Mouse (Mus musculus): ENCODE results near the gene Pigt.

The Pigt gene

DNA sequence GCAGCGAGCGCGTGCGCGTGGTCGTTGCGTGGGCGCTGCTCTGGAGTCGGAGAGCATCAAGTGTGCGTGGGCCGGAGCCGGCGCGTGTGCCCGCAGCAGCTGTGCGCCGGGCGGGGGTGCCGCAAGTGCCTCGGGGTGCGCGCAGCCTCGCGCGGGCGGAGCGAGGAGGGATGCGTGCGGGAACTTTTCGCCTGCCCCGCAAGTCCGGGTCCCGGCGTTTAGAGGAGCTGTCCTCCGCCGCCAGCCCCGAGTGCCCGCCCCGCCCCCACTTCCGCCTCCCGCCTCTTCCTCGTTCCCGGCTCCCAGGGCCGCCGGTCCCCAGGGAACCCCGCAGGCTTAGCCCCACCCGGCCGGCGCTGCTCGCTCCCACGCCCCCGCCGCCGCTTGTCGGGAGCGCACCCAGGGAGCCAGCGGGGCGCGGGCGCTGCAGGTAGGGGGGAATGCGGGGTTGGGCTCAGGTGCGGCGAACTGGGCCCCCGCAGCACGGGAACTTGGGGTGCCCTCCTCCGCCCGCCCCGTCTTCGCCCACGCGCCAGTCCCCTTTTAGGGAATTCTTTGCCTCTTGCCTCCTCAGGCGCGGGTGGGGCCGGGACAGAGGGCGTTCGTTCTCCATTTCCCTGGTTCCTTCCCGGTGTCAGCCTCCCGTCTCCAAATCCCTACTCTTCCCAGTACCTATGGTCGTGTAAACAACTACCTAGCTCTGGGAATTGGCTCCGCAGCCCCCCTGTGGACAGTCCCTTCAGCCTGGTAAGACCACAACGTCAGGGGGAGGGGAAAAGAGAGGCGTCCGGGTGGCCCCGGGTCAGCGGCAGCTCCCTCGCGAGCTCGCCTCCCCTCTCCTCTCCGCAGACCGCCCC is 10.8 kb upstream of the Pigt start:
- DNase-seq (ENCODE audit: low spot score in 2 of 2): peak; percentile 38 to 68

- no peak for DNase-seq (ENCODE audit: low spot score in 2 of 2)
These were observed 10.2 kb upstream of the Pigt start for GRCm38 (mm10) chr2:164487115-164487527.

DNA sequence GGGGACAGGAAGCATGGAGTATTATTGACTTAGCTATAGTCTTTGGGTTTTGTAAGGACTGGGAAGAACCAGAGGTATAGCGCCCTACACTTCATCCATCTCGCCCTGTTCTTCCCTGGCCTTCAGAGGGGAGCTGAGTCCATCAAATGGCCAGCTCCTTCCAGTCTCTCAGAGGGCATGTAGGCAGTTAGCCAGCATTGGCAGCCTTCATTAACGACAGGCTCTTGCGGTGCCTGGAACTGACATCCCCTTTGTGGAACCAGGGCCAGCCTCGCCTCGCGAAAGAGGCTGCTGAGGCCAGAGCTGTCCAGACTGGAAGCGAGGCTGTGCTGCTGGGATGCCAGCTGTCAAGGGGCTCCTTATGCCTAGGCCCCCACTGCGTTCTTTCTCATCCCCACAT is 9.5 kb upstream of the Pigt start:
- peak; percentile 31 to 37 for DNase-seq (ENCODE audit: low spot score in 2 of 2)

DNA sequence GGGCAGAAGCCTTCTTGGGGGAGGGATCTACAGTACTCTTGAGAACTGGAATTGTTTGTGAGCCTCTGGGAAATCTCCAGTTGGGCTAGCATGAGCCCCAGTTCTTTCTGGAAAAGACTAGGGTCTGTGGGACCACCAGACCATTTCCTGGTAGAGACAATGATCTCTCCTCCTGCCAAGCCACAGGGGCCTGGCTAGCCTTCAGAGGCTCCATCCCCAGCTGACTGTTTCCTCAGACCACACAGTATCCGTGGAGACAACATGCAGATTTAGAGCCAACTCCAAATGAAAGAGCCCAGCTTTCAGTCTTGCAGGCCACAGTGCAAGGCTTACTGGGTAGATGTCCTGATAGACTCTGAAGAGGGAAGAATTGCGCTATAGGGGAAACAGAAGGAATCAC is 3.2 kb upstream of the Pigt start:
- no peak for DNase-seq (ENCODE audit: low spot score in 2 of 2)

DNA sequence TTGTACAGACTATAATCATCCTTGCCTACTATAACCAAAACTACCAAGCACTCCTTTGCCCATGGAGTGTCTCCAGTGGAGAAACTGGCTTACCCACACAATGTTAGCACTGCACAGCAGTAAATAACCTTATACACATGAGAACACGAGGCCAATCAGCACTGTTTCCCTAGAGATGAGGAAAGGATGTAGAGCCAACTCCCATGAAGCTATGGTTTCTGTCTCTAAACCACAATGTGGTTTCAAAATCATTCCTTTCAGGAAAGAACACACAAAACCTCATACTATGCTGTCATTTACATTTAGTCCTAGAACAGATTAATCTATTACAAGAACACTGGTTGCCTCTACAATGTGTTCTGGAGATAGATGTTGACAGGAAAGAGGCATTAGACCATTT is 989 bp upstream of the Pigt start:
- DNase-seq (ENCODE audit: low spot score in 2 of 2): no peak

DNA sequence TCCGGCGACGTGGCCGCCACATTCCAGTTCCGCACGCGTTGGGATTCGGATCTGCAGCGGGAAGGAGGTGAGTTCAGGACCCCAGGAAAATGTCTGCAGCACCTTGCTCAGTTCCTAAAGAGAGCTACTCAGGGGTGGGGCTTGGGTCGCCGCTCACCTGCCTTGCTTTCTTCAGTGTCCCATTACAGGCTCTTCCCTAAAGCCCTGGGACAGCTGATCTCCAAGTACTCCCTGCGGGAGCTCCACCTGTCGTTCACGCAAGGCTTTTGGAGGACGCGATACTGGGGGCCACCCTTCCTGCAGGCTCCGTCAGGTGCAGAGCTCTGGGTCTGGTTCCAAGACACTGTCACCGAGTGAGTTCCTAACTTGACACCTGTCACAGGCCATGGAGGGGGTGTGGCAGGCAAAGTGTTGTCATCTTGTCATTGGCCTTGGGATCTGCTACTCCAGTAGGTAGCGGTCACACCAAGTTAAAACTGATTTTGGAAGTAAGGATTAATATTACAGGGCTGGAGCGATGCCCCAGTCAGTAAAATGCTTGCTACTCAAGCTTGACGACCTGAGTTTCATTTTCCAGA is 460 bp downstream of the Pigt start:
- no peak for DNase-seq (ENCODE audit: low spot score in 2 of 2)

GRCm38 (mm10) chr2:164499317-164499716 is 2.0 kb downstream of the Pigt start:
- DNase-seq (ENCODE audit: low spot score in 2 of 2): no peak

- DNase-seq (ENCODE audit: low spot score in 2 of 2): no peak
These were observed 3.2 kb downstream of the Pigt start for GRCm38 (mm10) chr2:164500511-164500910.

DNA sequence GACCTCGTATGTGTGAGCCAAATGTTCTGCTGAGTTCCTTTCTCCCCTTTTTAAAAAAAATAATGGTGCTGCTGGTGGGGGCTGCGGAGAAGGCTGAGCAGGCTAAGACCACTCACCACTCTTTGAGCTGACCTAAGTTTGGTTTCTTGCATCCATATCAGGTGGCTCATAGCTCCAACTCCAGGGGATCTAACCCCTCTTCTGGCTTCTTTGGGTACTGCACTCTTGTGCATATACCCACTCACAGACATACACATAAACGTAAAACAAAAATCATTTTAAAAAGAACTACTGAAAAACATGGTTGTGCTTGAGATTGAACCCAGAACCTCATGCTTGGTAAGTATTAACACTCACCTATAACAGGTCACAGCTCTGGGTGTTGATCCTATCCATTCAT is 7.6 kb downstream of the Pigt start:
- DNase-seq (ENCODE audit: low spot score in 2 of 2): no peak

DNA sequence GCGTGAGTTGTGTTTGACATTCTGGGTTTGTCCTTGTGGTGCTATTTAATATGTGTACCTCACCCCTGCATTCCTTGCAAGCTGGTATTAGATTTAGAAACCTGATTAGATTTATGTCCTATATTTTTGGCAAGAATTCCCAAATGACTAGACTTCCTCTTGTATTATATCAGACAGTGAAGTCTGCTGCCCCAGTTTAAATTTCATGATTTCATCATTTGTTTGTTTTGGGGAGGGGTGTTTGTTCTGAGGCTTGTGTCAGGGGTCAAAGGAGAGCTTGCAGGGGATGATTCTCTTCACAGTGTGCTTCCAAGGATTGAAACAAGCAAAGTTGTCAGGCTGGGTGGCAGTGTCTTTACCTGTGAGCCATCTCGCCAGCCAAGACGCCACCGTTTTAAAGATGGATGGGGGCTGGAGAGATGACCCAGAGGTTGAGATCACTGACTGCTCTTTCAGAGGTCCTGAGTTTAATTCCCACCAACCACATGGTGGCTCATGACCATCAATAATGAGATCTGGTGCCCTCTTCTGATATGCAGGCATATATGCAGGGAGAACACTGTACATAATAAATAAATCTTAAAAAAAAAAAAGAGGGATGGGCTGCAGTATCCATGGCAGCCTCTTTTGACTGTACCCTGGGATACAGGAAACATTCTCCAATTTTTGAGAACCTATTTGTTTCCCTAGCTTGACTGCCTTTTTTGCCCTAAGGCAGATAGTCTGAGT is 8.5 kb downstream of the Pigt start:
- no peak for DNase-seq (ENCODE audit: low spot score in 2 of 2)

GRCm38 (mm10) chr2:164507811-164508210 is 10.5 kb downstream of the Pigt start:
- DNase-seq (ENCODE audit: low spot score in 2 of 2): no peak

- DNase-seq (ENCODE audit: low spot score in 2 of 2): no peak
These were observed 13.4 kb downstream of the Pigt start for GRCm38 (mm10) chr2:164510621-164511190.

DNA sequence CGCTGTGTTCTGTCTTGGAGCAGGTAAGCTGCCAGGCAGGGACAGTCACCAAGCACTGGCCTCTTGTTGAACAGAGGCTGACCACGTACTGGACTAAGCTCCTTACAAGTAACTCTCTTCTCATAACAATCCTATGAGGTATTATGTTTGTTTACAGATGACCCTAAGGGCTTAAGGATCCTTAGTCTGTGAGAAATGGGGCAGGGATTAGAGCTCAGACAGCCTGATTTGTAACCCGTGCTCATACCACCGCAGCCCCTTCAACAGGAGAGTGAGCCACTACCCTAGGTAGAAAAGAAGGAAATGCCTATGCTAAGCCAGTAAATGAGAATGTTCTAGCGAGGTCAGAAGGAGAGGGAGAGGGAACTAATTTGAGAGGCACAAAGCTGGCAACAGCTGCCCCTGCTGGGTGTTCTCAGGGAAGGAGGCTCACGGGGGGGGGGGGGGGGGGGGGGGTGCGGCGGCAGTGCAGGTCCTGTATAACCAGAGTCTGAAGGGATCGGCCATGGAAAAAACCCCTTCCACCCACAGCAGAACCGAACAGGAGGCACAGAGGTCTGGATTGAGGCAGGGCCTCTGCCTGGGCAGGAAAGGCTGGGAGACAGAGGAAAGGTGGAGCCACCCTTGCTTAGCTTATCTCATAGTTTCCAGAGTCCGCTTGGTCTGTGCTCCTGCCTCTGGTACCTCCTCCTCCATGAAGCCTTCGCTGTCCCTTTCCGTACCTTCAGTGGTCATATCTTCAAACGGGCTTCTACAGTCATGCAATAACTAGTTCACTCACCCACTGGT is 15.0 kb downstream of the Pigt start:
- no peak for DNase-seq (ENCODE audit: low spot score in 2 of 2)

GRCm38 (mm10) chr2:164513389-164513788 is 16.1 kb downstream of the Pigt start:
- DNase-seq (ENCODE audit: low spot score in 2 of 2): no peak

DNA sequence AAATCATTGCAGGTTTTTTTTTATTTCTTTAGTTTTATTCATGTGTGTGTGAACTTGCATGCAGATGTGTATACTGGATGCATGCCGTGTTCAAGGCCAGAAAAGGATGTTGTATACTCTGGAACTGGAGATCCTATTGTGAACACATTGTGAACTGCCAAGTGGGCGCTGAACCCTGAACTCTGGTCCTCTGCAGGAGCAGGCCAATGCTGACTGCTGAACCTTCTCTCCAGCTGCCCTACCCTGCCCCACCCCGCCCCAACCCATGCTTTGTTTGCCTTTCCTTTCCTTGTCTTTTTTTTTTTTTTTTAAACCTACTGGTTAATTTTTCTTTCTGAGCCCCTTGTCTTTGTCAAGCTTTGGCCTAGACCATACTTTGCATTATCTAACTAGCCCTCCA is 17.6 kb downstream of the Pigt start:
- DNase-seq (ENCODE audit: low spot score in 2 of 2): no peak

DNA sequence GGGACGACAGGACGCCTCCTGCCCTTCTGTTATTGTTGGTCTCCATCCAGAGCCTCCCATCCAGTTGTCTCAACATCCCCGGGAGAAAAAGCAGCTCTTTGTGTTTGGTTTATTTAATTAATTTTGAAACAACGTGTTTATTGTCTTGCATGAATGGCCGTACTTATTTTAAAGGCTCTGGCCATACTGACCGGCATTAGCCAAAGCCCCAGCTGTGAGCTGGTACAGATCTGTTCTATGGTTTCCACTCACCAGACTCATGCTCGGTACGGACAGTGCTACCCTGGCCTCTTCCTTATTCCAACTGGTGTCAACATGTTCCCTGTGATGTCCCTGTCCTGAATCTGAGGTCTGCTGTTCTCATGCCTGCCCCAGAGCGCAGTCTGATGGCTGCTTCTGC is 18.6 kb downstream of the Pigt start:
- no peak for DNase-seq (ENCODE audit: low spot score in 2 of 2)

GRCm38 (mm10) chr2:164516592-164516991 is 19.3 kb downstream of the Pigt start:
- no peak for DNase-seq (ENCODE audit: low spot score in 2 of 2)

- peak in 1 of 2 experiments; percentile 49 for DNase-seq (ENCODE audit: low spot score in 2 of 2)
These were observed 20.3 kb downstream of the Pigt start for GRCm38 (mm10) chr2:164517485-164518221.

DNA sequence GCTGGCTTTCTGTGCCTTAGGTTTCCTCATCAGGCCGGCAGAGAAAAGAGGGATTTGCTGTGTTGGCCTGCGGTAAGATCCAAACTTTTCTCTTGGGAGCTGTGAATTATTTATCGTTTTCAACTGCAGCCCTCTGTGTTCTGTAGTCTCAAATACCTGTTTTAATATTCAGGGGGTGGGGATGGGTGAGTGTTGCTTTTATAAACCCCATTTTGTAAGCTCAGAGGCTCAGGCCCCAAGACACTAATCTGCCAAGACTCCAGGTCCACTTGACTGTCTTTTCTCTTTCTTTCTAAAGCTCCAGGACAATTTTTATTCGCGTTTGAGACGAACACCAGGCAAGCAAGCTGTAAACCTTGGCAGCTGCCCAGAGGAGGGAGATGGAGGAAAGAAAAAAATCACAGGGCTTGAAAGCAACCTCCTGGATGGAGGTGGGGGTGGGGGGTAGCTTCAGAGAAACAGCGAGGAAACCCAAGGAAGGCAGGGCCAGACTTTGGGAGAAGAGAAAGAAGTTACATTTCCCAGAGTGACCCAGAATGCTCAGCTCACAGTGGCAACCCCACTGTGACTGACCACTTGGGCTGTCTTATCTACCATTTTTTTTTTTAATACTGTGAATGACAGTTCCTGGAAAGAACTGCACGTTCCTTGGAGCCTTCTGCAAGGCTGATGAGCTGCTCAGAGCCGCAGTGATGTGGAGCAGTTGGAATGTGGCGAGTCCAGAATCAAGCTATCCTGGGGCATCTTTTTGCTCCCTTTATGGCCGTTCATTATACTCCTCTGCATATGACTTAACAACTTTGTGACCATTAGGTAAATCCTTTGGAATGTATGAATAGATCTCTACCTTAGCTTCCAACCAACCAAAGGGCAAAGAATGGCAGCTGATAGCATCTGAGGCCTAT is 21.2 kb downstream of the Pigt start:
- no peak for DNase-seq (ENCODE audit: low spot score in 2 of 2)

DNA sequence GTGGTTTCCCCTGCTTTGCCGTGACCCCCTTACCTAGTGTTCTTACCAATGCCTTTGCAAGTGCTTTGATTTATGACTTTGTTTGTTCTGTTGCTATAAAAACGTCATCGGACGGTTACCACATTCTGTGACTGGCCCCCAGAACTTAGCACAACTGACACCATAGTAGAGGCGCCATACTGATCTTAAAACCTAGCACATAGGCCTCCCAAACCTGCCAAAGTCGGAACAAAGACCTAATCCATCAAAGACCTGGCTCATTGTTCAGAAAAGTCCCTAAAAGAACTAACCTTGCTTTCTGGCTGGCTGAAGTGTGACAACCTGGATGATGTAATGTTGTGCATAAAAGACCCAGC is 21.8 kb downstream of the Pigt start:
- no peak for DNase-seq (ENCODE audit: low spot score in 2 of 2)
